Mouse (Mus musculus): ENCODE results near the gene Cenpl.

Cenpl gene

DNA sequence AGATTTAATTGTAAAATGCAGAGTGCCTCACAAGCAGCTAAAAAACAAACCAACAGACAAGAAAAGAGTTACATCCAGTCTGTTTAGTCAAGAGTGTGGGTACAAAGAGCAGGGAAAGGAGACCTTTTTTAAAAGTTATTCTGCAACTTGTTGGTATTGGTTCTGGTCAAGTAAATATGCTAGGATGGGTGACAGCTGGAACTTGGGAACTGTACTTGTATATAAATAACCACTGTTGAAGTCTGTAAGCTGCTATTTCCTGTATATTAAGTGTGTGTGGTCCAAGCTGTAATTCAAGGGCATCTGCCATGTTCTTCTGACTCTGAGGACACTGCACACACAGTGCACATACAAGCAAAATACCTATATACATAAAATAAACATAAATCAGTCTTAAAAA is 44.1 kb downstream of the Cenpl start:
- ChIA-PET CTCF (interaction anchor here in 1 of 4 experiments (1.1 kb wide), 1 partner anchor 179 kb away, joined by 3 read pairs; no protein-coding TSS in a partner anchor), POLR2A (interaction anchor here in 2 of 4 experiments (0.8 to 1.6 kb wide), 6 partner anchors 17 to 80 kb away, joined by 3 to 9 read pairs (median 4); partner anchors contain the start of genes Klhl20 (in 1 of the 2) and Zbtb37 (in 1 of the 2))

DNA sequence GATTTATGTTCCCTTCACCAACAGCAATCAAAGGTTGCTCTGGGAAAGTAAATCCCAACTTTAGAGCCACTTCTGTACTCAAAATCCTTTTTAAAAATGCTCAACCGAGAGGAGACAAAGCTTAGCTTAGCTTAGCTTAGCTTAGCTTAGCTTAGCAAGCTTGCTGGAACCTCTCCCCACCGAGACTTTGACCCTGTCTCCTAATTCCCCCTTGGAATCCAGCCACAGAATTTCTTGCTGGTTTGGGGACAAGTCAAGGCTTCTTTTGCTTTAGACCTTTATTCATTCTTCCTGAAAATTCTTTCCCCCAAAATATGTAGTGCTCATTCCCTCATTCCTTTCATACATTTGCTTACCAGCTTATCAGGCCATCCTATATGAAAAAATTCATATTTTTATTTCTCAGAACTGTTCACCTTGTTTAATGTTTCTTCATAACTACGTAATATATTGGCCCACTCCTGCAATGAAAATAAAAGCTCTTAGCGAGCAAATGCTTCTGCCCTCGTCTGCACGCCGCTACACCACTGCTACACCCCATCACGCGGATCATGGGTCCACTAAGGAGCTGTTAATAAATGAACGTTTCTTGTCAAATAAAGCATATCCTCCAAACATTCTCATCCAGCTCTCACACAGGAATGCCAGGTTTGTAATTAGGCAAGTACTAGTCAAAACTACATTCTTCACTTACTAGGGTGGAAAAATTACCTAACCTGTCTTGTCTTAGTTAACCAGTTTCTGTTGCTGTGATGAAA is 52.3 kb downstream of the Cenpl start:
- CTCF ChIA-PET = interaction anchor here in 1 of 4 experiments (1.2 kb wide), 1 partner anchor 73 kb away, joined by 3 read pairs; no protein-coding TSS in a partner anchor
- POLR2A ChIA-PET = interaction anchor here in 3 of 4 experiments (0.5 to 1.9 kb wide), 9 partner anchors 8 to 299 kb away, joined by 3 to 5 read pairs (median 3); partner anchors contain the start of genes Ankrd45 (in 1 of the 3), Klhl20 (in 1 of the 3) and Zbtb37 (in 1 of the 3)

DNA sequence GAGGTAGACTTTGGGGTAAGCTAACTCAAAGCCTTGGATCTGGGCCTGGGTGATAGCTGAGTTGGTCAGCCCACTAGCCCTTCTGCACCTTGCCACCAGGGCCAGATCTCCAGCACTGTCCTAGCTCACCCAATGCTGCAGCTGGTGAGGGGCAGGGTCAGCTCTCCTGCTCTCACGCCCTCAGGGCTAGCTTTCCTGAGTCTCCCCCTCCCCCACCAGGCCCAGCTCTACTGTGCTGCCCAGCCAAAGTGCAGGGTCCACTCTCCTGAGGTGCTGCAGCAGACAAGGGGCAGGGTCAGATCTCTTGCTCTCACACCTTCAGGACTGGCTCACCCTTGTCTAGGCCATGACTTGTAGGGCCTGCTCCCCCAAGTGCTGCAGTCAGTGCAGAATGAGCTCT is 55.9 kb downstream of the Cenpl start:
- ChIA-PET CTCF (interaction anchor here in 1 of 4 experiments (0.6 kb wide), 1 partner anchor 850 kb away, joined by 4 read pairs; no protein-coding TSS in a partner anchor), POLR2A (interaction anchor here in 3 of 4 experiments (0.6 to 8.2 kb wide), 7 partner anchors 16 to 956 kb away, joined by 3 to 76 read pairs (median 4); partner anchors contain the start of genes Zbtb37 (in 3 of the 3) and Ankrd45 (in 1 of the 3))

DNA sequence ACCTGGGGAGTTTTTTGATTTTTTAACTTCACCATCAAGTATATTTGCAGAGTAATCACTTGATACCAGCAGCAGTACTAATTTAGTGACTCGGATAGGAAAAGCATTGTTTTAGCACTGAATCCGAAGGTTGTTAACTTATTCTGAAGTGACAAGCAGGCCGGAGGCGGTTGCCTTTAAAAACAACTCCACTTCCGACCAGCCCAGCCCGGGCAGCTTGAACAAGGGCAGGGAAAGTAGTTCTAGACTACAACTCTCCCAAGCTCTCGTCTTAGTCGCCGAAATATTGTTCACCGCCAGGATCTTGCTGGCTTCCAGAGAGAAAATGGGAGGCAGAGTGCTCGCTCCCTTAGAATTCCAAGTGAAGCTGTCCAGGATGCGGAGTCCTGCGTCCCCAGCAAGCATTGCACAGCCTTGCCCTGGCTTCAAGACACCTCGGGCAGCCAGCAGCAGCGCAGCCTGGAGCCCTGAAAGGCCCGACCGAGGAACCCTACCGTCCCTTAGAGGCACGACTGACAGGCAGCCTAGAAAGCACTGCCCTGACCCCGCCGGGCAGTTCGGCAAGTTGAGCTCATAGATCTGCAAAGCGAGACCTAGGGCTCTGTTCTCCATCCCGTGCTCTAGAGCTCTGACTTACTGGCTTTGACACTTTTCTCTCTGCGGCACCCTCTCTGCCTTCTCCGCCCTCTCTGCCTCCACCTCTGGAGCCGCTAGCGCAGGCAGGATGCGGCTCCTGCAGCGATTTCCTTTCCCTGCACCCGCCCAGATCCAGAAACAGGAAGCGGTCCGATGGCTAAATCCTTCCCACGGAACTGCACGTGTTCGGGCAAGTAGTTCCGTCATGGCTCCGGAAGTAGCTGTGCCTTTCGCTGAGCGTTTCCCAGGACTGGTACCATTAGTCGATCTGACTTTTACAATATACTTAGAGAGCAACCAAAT is 60.5 kb downstream of the Cenpl start, which contains the start of gene Klhl20:
TSS of gene Klhl20 (minus strand) at position 786 of the 939 bp plus-strand sequence.
- ChIA-PET CTCF (interaction anchor here in 3 of 4 experiments (0.8 to 1.0 kb wide), 3 partner anchors 12 to 65 kb away, joined by 3 read pairs; no protein-coding TSS in a partner anchor), POLR2A (interaction anchor here (0.5 to 8.2 kb wide), 58 partner anchors 9 to 241 kb away, joined by 3 to 76 read pairs (median 4); partner anchors contain the start of genes Ankrd45 (in 3 of the 4), Zbtb37 (in 3 of the 4), Rc3h1 (in 2 of the 4) and Cenpl (in 1 of the 4))

All from embryonic stem cell, embryonic (primary cell).